Mouse (Mus musculus) liver, adult (tissue): ENCODE results near the gene Gbp3.

Source experiments
- GATA4 ChIP-seq: IDR thresholded peaks from 2 replicates; pipeline ENCODE4 v1.6.1; 2014; ENCODE audit warnings: mild to moderate bottlenecking, low read length; ENCODE audit not compliant: insufficient replicate concordance

The Gbp3 gene

DNA sequence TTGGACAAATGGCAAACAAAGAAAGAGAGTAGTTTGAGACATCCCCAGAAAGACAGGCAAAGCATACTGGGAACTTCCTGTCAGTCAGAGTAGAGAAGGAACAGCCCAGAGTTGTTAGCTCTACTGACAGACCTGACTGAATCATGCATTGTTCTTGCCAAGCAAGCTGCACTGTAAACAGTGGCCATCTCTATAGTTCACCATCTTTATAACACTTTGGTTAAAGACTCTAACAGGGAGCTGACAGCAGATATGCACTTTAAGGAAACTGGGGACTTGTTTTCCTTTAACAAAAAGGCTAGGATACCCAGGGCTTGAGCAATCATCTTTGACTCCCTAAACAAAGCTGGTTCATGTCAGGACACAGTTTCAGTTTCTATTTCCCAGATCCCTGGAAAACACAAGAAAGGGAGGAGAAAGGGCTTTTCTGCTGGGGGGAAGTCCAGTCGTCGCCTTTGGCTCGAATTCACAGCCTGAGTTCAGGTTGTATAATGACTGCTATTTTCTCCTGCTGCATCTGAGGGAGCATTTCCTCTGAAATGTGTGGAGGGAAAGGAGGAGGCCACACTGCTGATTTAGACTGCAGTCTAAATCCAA, at the start of gene Gbp3:
Gene Gbp3 (plus strand): TSS at position 395 of the 597 bp plus-strand sequence.
- no peak for TF ChIP-seq GATA4

DNA sequence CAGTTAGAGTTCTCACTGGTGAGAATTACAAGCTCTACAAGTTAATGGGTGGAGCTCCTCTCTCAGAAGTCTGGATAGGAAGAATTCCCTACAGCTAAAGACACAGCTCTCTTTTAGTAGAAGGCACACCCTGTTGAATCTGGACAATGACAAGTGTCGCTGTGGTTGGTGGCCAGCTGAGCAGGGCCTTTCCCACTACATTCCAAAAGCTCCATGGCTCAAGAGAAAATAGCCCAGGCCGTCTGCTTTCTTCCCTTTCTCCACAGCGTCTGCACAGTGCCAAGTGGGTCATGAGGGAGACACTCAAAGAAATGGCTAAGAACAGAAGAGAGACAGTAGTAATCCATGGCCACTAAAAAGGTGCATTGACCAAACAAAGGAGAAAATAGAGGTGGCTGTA, 31.7 kb upstream of the Gbp3 start:
- no peak for TF ChIP-seq GATA4

DNA sequence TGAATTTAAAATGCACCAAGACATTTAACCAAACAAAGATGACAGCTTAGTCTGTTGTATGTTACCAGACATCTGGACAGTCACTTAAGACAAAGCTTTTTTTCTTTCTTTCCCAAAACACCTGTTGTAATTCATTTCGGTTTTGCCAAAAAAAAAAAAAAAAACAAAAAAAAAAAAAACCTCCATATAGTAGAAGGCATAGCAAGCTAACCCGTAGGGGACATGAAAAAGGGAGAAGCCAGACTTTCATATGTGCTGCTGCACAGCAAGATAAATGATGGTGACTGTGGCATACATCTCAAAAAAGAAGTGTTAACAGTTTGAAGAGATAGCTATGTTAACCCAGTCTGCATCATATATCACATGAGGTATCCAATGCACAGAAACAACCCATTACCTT, 30.2 kb upstream of the Gbp3 start:
- TF ChIP-seq GATA4 = no peak

DNA sequence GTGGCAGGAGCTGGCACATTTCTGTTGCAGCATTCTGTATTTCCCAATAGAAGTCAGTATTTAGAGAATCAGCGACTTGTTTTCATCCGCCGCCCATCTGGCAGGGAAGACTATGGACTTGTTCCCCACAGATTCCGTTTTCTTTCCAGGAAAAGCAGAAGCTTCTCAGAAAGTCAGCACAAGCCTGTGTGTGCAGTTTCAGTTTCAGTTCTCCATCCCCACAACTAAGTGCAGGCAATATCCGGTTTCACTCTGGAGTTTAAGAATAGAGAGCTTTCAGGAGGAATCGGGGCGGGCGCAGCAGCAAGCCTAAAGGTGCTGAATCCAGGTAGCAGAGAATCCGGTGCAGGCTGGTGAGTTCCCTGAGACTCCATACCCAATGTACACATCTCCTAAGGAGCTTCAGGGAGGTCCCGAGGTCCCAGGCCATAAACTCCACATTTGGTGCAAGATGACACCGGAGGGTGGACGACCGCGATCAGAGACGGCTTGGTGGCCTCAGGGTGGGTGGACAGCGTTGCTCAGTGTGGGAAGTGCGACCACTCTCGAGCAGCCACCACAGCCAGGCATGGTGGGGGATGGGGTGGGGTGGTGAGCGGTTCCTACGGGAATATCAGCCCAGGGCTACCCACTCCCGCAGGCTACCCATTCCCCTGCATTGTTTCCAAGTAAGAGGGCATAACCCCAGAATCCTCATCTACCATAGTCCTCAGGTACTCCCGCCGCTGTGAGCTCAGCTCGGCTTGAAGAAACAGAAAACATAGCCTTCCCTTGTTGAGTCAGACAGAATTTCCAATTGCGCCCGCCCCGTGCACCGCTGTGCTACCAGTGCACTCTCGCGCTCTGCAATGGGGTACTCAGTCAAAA, 29.5 kb upstream of the Gbp3 start, which contains the start of gene Gbp7:
Gene Gbp7 (plus strand): TSS at position 256 of the 867 bp plus-strand sequence.
- no peak for TF ChIP-seq GATA4

DNA sequence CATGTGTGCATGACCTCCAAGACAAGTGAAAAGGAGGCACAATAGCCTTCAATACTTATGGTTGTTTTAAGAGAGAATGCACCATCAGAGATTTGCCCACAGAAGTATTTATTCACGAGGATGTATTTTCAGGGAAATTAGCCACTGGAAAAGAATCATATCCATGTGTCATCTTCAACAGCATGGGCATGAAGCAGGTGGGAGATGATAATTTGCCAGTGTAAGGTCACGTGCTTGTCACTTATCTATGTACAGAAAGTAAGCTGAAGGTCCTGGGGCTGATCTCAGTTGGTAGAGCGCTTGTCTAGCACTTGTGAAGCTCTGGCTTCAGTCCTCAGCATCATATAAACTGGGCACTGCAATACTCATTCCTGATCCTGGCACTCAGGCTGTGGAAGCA, 28.2 kb upstream of the Gbp3 start:
- no peak for TF ChIP-seq GATA4

DNA sequence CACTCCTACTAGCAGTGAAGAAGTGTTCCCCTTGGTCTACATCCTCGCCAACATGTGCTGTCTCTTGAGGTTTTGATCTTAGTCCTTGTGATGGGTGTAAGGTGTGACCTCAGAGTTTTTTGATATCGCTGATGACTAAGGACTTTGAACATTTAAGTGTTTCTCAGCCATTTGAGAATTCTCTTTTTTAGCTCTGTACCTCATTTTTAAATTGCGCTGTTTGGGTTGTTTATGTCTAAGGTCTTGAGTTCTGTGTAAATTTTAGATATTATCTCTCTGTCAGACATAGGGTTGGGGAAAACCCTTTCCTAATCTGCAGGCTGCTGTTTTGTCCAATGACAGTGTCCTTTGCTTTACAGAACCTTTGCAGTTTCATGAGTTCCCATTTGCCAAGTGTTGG, 26.6 kb upstream of the Gbp3 start:
- TF ChIP-seq GATA4 = no peak

DNA sequence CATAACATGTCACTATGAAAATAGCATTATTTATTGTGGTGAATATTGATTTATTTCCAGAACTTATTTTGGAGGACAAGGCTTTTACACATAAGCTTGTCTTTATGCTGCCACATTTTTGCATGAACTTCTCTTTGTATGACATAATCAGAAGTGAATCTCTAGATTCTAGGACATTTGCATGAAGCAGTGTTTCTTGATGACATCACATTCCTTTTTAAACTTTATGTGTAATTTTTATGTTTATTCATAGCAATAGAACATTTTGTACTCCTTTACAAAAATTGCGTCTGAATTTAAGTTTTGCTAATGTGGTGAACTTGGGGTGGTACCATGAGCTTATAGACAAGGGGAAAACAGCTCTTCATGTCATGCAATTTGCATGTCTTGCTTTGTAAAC, 24.2 kb upstream of the Gbp3 start:
- no peak for TF ChIP-seq GATA4

DNA sequence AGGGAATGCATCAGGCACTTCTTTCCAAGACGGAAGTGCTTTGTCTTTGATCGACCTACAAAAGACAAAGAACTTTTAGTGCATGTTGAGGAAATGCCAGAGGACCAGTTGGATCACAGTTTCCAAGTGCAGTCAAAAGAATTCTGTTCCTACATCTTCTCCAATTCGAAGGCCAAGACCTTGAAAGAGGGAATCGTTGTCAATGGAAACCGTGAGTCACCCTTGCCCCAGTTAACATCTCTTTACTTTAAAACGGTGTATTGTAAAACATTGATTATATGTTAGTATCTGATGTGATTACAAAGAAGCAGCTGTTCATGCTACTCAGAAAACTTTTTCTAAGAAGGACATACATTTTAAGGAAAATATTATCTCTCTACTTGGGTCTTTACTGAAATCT, 18.4 kb upstream of the Gbp3 start:
- no peak for TF ChIP-seq GATA4

DNA sequence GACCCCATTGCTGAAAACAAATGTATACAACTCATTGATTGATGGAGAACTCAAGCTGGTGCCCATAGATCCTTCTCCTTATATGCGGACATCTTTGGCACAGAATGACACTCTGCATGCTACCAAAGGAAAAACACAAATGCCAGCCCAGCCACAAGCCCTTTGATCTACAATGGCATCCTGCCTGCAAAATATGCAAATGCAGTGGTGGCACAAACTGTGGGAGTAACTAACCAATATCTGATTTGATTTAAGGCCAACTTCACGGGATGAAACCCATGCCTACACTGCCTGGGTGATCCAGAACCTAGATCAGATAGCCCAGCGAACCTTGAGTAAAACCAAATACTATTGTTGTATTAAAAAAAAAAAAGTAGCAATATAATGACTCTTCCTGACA, 13.1 kb upstream of the Gbp3 start:
- no peak for TF ChIP-seq GATA4

DNA sequence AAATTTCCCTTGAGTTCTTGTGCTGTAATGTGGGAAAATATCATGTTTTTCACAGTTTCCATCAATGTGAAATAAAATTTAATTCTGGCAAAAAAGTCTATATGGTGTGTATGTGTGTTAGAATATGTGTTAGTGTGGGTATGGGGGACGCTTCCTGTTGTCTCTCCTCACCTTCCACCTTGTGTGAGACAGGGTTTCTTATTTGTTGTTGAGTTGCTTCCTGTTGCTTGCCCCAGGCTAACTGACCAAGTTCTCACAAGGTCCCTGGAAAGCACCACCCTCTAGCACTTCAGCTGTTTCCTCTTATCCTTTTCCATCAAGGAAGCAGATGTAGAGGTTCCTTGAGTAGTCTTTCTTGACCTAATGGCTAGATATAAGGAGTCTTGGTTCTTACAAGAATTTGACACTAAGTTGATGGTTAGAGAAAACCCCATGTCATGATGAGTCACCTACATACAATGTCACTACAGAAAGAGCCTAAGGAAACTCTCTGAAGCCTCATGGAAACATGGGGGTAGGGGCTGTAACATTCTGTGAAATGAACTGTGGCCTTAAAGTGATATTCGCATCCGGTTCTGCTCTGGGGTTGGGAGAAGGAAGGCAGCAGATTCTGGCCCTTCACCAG, 9.7 kb upstream of the Gbp3 start:
- TF ChIP-seq GATA4 = no peak

DNA sequence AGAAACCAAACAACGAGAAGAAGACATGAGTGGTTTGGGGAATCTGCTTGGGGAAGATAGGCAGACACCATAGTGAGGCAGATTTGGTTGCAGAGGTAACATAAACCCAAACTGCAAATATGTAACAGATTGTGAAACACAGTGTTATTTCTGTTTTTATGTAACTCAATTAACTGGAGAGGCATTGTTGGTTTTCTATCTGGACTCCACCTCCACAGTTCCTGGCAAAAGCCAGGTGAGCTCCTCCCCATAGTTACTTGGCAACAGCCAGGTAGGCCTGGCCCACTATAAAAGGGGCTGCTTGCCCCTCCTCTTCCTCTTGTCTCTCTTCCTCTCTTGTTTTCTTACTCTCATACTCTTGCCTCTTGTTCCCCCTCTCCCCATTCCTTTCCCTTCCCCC, 5.2 kb upstream of the Gbp3 start:
- no peak for TF ChIP-seq GATA4

DNA sequence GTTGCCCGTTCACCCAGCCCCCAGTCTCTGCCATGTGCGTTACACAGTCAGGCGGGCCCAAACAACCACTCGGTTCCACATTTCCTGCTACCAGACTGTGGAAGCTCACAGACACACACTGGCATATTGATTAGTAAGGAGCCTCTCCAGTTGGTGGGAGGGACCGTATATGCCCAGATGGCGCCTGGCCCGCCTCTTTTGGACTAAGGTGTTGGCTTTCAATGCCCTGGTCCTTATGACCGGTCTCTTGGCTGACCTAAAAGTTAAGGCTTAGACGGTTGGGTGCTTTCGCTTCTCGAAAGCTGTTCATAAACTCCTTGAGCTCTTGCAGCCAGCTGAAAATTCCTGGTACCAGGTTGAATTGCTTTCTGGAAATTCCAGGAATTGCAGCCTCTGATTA, 4.2 kb upstream of the Gbp3 start:
- no peak for TF ChIP-seq GATA4

DNA sequence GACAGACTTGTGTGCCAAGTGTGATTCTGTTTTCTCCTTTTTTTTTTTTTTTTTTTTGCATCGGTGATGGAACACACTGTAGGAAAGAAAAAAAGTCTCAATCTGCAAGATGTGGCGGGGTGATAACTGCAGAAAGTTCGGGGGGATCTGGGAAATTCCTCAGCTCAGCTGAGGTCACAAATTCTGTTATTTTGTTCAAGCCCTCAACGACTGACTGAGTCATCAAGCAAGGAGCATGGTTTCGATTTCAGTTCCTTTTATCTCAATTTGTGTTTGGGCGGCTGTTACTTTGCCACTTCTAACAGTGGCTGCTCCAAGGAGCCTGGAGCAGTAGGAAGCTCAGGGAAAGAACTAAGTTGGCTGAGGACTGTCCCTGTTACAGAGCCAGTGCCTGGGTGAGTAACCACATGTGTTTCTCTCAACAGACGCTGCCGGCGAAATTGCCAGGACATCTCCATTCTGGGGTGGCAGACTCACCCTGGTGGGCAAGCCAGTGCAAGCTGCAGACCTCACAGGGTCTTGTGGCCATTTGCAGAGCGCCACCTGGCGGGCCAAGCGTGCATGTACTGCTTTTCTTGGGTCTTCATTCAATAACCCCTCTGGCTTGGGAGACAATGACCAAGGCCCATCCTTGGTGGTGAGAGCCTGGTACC, 596 bp downstream of the Gbp3 start:
- TF ChIP-seq GATA4 = no peak

DNA sequence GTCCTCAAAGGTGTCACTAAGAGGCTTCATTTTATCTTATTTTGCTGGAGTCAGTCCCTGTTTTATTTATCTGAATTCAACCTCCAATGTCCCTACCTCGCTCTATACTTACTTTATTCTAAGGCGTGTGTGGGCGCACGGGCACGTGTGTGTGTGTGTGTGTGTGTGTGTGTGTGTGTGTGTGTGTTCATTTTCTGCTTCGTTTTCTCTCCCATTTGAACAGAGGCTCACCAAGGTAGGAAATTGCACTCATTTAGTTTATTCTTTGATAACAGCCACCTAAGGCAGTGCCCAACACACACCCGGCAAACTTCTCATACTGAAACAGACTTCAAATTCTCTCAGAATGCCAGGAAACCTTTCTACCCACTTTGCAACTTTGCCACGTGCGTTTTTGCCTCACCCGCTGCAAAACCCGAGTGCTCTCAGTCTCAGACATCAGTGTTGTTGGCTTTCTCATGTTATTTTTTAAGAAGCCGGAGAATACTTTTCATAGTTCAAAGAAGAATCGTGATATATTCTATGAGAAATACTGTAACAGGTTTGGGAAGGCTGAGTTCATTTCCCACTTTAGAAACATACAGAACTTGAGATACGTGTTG, 1.3 kb downstream of the Gbp3 start:
- no peak for TF ChIP-seq GATA4

DNA sequence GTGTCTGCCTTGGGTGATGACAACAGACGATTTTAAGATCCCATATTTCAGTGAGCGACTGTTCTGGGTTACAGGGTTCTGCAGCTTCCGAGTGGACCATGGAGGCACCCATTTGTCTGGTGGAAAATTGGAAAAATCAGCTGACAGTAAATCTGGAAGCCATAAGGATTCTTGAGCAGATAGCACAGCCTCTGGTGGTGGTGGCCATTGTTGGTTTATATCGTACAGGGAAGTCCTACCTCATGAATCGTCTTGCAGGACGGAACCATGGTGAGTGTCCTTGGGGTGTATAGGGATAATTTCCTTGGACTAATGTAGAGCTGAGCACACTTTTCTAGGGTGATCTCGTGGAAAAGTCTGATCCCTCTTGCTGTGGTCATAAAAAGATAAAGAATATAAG, 1.8 kb downstream of the Gbp3 start:
- TF ChIP-seq GATA4 = no peak
